Mouse (Mus musculus) activated CD4-positive, CD25-positive, alpha-beta regulatory T cell, adult 4 months (primary cell): ENCODE measurements around the gene Tpra1. TPM values are rescaled to one million over a fixed set of nuclear protein-coding genes. Genes with fewer than 3 reads are reported as not detected.
A peak's percentile ranks its signal among the peaks of the same experiment; 100 is the strongest.

Experiments used
- ATAC-seq: one replicate; pipeline ENCODE4 v1.8.0; 2017
- polyA plus RNA-seq, 2 experiments: library from polyadenylated mRNA; unstranded; fragments of 100-300 nt; shearing (Covaris generic); gene quantifications; one replicate each; pipeline ENCODE4 v1.2.1; 2017

Gene Tpra1
- polyA plus RNA-seq = 10 to 100 TPM; 43.6 to 57.7 TPM

DNA sequence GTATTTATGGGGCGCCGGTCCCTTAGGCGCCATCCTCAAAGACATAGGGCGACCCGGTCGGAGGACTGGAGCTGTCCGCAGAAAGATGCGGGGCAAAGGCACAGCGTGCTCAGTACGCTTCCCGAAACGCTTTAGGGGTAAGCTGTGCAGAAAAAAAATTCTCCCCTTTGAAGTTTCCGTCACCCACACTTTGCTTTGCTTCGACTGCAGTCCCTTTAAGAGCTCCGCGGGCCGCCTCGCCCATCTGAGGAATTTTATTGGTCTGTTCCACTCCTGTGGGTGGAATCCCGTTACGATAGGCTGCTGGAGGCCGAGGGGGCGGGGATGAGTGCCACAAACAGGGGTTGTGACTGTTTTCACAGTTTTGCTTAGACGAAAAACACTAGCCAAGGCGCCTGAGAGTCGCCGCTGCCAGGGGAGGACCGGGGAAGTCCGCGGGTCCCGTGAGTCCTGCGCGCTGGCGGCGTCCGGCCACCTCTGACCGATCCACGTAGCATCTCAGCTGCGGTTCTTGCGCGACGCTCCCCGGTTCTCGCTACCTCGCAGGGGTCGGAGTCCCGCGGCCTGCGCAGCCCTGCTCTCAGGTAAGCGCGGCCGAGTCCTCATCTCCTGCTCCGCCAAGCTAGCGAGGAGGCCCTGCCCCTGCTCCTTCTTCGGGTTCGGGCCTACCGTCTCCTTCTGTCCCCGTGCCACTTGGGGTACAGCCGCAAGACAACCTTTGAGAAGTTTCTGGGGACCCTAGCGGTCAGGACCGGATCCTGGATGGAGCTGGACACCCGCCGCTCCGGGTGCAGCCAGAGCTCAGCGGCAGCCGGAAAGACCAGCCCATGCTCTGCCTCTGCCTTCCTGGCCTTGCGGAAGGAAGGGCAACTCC lies at the start of gene Tpra1:
Gene Tpra1 (plus strand): TSS at position 305 of the 874 bp plus-strand sequence.
- peak; percentile 84 for ATAC-seq

DNA sequence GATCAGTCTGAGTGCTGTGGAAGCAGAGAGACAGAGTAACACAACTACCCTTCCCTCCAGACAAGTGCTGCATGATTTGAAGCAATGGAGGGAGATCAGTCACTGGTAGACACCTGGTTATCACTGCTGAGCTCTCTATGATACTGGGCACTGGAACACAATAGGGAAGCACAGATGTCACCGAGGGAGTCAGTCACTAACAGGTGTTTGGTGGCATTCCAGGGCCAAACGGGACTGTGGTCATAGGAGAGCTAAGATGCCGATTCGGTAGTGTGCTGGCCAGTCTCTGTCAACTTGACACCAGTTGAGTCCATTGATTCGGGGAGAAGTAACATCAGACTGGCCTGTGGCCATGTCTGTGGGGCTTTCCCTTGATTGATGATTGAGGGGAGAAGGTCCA lies 47.5 kb upstream of the Tpra1 start:
- no peak for ATAC-seq

DNA sequence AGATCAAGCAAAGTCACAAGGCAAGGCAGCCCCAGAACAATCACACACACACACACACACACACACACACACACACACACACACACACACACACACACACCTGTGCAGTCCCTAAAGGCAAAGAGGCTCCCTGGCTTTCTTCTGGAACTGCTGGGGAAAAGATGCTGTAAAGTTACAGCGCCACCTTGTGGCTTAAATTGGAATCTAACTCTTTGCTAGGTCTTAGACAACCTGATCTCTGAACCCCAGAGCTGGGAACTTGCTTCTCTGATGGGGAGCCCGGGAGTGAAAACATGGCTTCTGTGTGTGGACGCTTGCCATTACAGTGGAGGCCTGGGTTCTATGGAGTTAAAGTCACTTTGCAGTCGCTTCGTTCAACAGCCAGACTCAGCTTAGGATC lies 46.4 kb upstream of the Tpra1 start:
- ATAC-seq = peak; percentile 32

DNA sequence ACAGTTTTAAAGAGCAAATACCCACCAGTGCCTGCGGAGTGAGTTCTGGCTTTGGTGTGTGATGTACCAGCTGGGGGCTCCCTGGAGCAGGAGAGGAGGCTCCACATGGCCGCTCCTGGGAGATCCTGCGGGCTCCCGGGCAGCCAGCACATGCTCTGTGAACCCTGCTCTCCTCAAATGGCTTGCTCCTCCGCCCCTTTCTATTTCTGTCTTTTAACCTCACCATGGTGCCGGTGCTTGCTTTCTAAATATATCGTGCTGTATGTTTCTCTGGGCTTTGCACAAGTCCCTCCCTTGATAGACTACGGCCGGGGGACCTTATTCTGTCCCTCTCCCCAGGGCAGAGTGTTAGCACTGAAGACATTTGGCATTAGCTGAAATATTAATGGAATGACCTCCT lies 44.8 kb upstream of the Tpra1 start:
- ATAC-seq = no peak

DNA sequence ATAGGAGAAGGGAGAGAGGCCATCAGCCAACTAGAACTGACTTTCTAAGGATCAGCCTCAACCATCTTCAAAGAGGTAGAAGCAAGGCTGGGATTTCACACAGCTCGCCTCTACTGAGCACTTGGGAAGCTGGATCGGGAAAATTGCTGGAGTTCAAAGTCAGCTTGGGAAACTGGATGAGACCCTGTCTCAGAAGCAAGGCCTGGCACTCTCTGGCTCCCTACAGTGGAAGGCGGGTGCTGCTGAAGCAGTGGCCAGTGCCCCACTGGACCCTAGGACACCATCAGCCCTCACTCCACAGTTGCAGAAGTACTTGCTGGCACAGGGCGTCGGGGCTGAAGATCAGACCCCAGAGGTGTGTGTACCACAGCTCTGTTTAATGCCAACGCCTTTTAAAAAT lies 44.2 kb upstream of the Tpra1 start:
- no peak for ATAC-seq

DNA sequence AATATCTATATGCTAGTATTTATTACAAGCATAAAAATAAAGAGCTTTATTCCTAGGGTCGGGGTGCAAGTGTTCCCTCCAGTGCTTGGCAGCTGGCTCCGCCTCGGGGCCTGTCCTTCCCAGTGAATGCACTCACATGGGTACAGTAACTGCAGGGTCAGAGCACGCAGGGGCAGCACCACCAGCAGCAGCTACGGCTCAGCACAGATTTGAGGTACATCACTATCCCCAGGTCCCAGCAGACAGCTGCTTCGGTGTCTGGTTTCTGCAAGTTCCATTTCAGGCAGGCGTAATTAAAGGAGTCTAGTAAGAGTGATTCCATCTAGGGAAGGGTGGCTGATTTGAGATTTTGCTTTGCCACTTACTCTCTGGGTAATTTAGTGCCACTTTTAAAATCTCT lies 43.7 kb upstream of the Tpra1 start:
- no peak for ATAC-seq

DNA sequence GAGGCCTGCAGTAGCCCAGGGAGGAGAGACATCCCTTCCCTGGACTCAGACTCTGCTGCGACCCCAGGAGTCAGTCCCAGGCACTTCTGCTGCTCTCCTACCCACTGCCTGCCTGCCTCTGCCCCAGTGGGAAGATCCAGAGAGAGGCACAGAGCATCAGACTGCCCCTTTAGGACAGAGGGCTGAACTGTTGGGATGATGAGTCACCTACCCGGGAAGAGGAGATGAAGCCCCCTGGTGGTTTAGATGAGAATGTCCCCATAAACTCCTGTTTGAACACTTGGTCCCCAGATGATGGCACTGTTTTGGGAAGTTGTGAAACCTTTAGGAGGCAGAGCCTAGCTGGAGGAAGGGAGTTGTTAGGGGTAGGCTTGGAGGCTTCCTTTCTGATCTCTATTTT lies 41.1 kb upstream of the Tpra1 start:
- no peak for ATAC-seq

DNA sequence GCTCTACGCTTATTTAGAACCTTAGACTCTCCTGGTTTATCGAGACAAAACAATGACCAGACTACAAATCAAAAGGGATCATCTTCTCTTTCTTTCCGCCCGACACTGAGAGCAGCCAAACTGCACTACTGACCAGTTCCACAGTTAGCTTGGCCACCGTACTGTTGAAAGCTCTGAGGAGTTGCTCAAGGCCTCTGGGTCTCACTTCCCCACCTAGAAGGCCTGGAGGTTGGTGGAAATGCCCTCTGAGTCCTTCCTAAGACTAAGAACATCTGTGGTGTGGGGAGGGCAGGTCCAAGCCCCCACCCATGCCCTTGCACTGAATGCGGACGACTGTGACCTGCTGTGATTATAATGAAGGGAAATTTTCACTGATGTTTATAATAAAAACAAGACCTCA lies 36.3 kb upstream of the Tpra1 start:
- no peak for ATAC-seq

DNA sequence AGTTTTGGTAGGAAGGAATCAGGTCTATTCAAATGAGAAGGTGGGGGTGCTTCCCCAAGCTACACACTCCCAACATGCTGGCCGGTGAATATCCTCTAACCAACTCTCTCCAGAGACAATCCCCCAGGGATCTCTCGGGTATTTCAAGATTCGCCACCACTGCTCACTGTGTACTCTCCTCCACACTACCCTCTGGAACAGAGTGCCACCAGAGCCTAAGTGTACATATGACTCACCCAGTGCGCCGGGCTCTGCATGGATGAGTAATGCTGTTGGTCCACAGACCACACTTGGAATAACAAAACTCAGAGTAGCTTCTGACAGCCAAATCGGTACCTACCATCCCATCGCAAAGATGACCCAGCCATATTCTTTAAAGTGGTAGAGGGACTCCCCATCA lies 32.6 kb upstream of the Tpra1 start:
- no peak for ATAC-seq

DNA sequence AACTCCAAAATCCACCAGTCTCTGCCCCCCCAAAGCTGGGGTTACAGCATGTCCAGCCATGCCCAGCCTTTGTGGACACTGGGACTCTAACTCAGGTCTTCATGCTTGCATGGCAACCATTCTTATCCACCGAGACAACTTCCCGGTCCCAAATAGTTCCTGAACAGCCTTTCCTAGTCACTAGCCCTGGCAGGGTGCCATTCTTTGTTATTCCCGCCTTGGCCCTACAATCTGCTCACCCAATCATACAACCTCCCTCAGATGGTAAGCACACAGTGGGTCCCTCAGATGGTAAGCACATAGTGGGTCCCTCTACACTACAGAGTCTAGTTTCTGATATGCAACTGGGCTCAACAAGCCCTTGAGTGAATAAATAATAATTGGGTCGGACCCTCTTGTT lies 31.5 kb upstream of the Tpra1 start:
- ATAC-seq = no peak

DNA sequence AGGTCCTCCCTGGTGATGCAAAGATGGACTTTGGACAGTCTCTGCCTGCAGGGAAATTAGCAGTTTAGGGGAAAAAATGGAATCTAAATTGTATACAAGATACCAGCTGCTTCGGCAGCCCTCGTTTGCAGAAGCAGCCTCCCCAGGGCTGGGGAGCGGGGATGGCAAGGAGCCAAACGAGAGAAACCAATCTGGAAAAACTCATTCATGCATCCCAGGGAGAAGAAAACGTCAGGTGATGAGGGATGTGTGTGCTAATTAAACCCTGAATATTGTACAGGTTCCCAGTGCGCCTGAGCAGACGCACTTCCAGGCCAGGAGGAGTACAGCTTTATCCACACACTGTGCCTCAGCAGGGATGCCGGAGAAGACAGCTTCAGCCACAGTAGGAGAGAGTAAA lies 30.5 kb upstream of the Tpra1 start:
- ATAC-seq = no peak

DNA sequence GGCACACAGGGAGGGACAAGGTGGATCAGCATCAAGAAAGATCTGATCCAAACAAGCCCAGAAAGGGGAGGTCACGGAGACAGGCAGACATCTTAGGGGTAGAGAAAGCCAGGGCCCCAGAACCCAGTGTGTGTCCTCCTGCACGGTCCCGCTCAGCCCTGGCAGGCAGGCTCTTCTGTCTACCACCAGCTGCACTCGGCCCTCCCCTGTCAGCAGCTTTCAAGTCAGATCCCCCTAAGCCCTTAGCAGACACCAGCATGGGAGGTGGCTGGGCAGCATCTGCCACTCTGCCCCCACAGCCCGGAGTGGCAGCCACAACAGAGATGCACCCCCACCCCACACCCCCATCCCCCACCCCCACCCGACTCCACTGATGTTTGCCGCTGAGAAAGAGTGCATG lies 29.2 kb upstream of the Tpra1 start:
- no peak for ATAC-seq

DNA sequence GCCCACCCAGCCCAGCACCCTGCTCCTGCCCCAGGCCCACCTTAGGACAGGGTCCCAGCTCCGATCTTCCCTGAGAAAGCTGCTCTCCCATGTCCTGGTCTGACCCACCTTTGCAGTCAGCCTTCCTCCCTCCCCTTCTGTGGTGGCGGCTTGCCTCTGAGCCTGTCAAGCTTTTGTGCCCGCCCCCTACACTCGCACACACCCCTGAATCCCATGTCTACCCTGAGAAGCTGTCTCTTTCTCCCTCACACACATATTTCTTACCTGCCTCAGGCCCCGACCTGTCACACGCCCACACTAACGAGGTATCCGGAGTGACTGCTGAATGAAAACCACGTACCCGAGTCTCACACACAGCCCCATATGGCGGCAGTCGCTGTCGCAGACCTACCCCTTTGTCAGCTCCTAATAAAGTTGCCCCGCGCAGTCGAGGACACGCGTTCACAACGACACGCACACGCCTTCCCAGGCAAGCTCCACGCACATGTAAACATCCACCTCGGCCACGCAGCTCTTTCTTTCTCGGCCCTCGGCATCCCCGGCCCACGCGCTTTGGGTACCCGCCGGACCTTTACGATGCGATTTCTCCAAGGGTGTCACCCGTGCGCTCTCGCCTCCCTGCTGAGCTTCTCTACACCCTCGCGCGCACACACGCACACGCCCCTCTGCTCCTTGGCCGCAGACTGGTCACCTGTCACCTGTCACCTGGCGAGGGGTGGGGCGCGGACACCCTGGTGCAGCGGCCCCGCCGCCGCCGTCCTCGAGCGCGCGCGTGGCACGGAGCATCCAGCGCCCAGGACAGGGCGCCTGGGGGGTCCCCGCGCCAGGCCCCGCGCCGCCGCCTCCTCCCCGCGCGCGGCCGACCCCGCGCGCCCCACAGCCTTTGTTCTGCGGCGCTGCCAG lies 27.8 kb upstream of the Tpra1 start:
- ATAC-seq = no peak

DNA sequence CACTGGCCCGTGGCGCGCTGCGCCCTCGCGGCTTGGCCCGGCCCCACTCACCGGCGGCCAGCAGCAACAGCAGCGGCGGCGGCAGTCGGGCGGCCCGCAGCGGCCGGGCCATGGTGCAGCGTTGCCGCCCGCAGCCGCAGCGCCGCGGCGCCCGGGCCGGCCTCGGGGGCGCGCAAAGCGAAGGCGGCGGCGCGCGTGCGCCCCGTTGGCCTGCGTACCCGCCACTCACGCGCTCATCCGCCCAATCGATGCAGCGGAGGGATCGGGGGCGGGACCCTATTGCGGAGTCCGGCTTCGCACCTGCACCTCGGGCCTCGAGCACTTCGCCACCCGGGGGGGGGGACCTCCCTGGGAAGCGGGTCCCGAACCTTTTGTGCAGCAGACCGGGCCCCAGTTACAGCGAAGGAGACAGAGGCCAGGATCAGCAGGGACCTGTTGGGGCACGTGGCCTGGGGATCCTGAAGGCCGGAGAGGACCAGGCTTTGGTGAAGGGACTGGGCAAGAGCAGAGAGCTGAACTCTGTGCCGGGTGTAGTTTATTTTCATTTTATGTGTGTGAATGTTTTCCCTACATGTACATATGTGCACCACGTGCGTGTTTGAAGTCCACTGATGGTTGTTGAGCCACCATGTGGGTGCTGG lies 27.1 kb upstream of the Tpra1 start, which contains the start of gene Podxl2:
Gene Podxl2 (minus strand): TSS at position 177 of the 641 bp plus-strand sequence.
- ATAC-seq = no peak

DNA sequence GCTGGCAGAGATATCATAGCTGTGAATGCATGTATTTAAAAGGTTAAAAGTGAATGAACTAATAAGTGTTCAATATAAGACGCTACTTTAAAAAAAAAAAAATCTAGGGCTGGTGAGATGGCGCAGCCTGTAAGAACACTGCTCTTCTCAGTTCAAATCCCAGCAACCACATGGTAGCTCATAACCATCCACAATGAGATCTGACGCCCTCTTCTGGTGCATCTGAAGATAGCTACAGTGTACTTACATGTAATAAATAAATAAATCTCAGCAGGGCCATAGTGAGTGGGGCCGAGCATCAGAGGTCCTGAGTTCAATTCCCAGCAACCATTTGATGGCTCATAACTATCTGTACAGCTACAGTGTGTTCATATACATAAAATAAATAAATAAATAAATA lies 22.6 kb upstream of the Tpra1 start:
- ATAC-seq = no peak

DNA sequence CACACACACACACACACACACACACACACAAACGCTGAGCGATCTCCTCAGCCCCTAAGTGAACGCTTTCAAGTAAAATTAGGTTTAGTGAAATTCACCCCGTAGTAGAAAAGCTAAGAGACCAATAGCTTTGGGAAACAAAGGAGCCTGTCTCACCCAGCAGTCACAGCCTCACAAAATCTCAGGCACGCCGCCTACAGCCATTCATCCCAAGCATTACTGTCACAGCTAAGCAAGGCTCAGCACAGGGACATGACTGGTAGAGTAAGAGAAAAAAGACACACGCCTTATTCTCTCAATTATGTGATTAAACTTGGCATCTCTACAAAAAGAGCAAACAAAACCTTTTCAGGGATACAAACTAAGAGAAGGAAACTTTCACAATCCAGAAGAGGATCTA lies 20.7 kb upstream of the Tpra1 start:
- ATAC-seq = no peak

DNA sequence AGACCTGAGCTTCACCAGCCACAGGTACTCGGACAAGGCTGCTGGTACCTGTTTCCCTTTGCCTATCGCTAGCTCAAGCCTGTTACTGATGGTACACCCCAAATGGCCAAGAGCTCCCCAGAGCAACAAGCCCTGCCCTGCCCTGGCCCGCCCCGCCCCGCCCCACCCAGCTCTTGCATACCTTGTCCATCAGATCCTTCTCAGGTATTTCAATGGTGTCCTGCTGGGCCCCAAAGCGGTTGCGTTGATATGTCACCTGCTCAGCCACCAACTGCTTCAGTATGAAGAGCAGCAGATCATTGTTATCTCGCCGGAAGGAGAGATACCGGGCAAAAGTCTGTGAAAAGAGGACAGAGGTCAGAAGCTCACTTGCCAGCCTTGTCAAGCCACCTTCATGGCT lies 17.9 kb upstream of the Tpra1 start:
- ATAC-seq = no peak

DNA sequence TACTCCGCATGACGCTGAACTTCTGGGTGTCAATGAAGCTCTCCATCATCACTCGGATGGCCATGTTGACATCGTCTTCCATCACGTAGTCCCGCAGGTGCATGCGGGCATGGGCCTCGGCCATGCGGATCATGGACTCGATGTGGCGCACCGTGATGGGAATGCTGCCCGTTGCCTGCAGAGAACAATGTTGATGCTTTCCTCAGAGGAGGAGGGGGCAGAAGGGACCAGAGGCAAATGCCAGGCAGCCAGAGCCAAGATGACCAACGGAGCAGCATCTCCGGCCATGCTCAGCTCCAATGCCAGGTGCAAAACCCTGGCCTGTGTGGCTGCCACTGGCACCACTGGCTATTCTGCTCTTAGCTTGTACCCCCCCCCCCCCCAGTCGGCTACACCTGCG lies 17.4 kb upstream of the Tpra1 start:
- ATAC-seq = no peak

DNA sequence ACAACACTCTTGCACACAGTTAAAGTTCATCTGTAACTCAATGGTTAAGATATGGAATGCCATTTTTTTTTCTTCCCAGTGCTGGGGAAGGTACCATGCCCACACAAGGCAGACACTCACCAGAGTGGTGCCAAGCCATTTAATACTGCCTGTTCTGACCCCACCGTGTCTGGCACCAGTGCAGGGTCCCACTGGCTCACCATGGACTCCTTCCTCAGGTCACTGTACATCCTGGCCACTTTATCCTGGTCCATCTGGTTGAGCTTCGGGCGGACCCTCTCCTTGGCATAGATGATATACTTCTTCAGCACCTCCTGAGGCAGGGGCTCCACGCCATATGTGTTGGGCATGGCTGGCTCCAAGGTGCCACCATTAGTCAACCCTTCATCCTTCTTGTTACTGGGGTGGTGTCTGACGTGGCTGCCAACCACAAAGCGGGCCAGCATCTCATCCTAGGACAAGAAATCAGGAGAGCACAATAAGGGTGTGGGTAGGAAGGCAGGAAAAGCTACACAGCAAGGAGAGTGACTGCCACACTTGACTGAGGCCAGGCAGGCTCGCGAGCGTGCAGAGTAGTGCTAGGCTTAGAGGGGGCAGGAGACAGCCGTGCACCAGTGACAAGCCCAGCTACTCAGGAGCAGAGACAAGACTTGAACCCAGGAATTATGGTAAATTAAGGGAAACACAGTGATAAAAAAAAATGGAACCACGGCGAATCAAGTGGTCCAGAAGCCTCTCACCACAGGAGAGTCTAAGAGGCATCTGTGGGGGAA lies 16.2 kb upstream of the Tpra1 start:
- ATAC-seq = no peak

DNA sequence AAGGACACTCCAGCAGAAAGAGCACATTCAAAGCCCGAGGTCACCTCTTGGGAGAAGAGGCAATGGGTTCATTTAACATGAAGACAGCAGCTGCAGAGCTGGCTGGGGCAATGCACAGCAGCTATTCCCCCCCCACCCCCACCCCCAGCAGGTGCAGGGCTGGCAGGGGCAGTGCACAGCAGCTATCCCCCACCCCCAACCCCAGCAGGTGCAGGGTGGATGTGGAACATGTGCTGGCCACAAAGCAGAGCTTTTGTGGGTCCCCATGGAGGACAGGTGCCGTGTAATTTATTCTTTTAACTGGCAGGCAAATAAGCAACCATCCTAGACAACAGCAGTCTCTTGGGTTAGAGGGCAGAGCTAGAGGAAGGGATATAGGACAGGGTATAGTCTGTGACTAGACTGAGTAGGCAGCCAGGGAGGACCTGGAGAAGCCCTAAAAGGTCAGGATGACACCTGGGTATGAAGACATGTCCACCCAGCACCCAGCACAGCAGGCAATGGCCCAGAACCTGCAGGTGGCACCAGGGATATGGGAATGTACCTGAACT lies 15.6 kb upstream of the Tpra1 start:
- no peak for ATAC-seq

DNA sequence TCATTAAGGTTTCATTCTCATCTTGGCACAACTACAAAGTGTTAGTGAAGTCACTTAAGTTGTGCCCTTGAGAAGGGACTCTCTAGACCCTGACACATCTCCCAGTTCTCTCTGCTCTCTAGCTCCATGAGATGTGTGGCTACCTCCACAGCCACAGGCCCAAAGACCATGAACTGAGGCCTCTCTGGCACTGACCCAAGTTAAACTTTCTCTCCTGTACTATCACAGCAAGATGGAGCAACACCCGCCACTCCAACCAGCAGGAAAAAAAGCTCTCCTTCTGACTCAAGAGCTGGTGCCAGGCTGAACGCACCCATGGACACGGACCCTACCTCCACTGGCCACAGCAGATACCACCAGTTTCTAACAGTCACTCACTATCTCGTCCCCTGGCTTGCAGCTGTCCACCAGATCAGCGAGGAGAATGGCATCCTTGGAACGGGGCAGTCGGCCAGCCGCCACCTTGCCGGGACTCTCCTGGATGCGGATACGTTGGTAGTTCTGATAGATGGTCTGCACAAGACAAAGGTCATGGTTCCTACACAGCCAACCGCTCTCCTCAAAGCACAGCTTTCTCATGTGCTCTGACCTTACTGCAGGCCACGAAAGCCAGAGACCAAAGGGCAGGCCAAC lies 12.5 kb upstream of the Tpra1 start:
- ATAC-seq = no peak

DNA sequence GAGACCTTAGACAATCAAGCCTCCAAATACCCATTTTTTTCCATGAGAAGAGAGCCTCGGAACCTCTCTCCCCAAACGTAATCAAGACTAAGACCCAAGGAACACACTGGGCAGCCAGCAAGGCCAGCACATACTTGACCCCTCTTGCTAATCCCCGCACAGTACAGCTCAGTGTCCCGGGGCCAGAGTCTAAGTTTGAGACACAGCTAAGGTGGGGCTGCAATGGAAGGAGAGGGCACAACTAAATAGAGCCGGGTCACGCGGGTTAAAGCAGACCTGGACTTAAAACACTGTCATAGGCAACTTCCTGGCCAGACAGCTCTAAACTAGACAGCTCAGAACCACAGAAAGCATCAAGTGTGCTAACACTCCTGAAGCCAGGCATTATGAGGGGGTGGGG lies 11.2 kb upstream of the Tpra1 start:
- ATAC-seq = no peak
